ENCODE assay signal across 18 mouse cellular contexts in the genomic region with DNA sequence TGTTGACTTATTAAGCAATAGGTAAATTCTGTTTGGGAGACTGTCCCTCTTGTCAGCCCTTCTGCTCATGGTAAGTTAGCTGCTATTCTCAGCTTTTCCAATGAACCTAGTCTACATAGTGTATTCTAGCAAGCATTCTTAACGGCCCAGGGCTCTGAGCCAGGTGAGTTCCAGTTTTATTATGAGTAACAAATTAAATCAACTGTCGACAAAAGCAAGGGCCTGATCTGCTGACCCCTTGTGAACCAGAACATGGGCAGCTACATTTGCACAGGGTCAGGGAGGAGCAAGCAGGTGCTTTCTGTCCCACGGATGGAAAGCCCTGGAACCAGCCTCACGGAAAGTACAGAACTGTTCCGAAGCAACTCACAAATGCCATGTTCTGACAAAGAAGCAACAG. TPM values are rescaled to one million over a fixed set of nuclear protein-coding genes. Genes with fewer than 3 reads are reported as not detected.
DNase-seq lines count a peak whose midpoint lies in the region; ATAC-seq and TF ChIP-seq lines count a peak whose summit lies in the region.
"Had no signal": no experiment of that assay in that cellular context is flagged by ENCODE, and none has a peak within 500 bp of the region (broad histone marks: within the 10 kb centered on the region; RNA-seq: fewer than 3 reads in every experiment).

No protein-coding gene starts in this region.

- H3K36me3 ChIP-seq in heart, postnatal 0 days (replicated peaks; ENCODE audit: control insufficient read depth, insufficient read depth, low read length), result no peaks in the 10 kb centered on the region
- no peaks in the 10 kb centered on the region for H3K36me3 ChIP-seq in heart, embryonic 10.5 days
- H3K36me3 ChIP-seq in stomach, embryonic 15.5 days, result no peaks in the 10 kb centered on the region
- H3K36me3 ChIP-seq in stomach, postnatal 0 days (ENCODE audit: control insufficient read depth, insufficient read depth, low read length), result no peaks in the 10 kb centered on the region
- H3K36me3 ChIP-seq: forebrain, embryonic 12.5 days; hindbrain, embryonic 10.5 days; limb, embryonic 12.5 days; lung, embryonic 15.5 days; midbrain, embryonic 10.5 days had no signal

- peaks cover 53% of the 10 kb centered on the region for H3K4me1 ChIP-seq in heart, postnatal 0 days (ENCODE audit: control insufficient read depth, insufficient read depth)
- H3K4me1 ChIP-seq in heart, embryonic 10.5 days, result peaks cover 27% of the 10 kb centered on the region
- H3K4me1 ChIP-seq in stomach, embryonic 15.5 days, result no peaks in the 10 kb centered on the region
- no peaks in the 10 kb centered on the region; the same call in 1 of the 2 replicates for H3K4me1 ChIP-seq in stomach, postnatal 0 days (replicated peaks; ENCODE audit: control insufficient read depth, insufficient read depth)
- H3K4me1 ChIP-seq: forebrain, embryonic 12.5 days; limb, embryonic 12.5 days had no signal

- no peak overlapping the region for H3K4me2 ChIP-seq in heart, postnatal 0 days (ENCODE audit: low read depth, low read length)
- no peak overlapping the region for H3K4me2 ChIP-seq in stomach, embryonic 15.5 days
- H3K4me2 ChIP-seq in stomach, postnatal 0 days (replicated peaks; ENCODE audit: low read depth), result no peak overlapping the region
- H3K4me2 ChIP-seq: forebrain, embryonic 12.5 days; limb, embryonic 12.5 days; lung, embryonic 15.5 days had no signal

- H3K9ac ChIP-seq in heart, postnatal 0 days (replicated peaks; ENCODE audit: low read depth, low read length), result 0 out of 2 replicates have a peak overlapping the region, but pooled peaks have one; percentile 1
- no peak overlapping the region for H3K9ac ChIP-seq in stomach, embryonic 15.5 days
- H3K9ac ChIP-seq in stomach, postnatal 0 days (ENCODE audit: low read length), result no peak overlapping the region
- H3K9ac ChIP-seq: forebrain, embryonic 12.5 days; limb, embryonic 12.5 days; lung, embryonic 15.5 days had no signal

- H3K27me3 ChIP-seq in heart, postnatal 0 days (ENCODE audit: control insufficient read depth, insufficient read depth, low read length), result no peaks in the 10 kb centered on the region
- no peaks in the 10 kb centered on the region for H3K27me3 ChIP-seq in heart, embryonic 10.5 days (ENCODE audit: insufficient read depth, poor library complexity, severe bottlenecking)
- no peaks in the 10 kb centered on the region for H3K27me3 ChIP-seq in stomach, embryonic 15.5 days (replicated peaks)
- H3K27me3 ChIP-seq in stomach, postnatal 0 days (ENCODE audit: control insufficient read depth, insufficient read depth, low read length), result no peaks in the 10 kb centered on the region
- H3K27me3 ChIP-seq: forebrain, embryonic 12.5 days; limb, embryonic 12.5 days; lung, embryonic 15.5 days had no signal

- no peak for TF ChIP-seq CTCF in heart, postnatal 0 days (IDR thresholded peaks at IDR 0.05; ENCODE audit: low read depth)
- no peak for TF ChIP-seq CTCF in stomach, postnatal 0 days (IDR thresholded peaks at IDR 0.05; ENCODE audit: low read depth)

- no peak for TF ChIP-seq EP300 in heart, postnatal 0 days (IDR thresholded peaks at IDR 0.05; ENCODE audit: low read depth)
- TF ChIP-seq EP300 in stomach, postnatal 0 days (optimal IDR thresholded peaks at IDR 0.05), result no peak

- DNase-seq in heart, postnatal 0 days (ENCODE audit: low spot score), result no peak
- DNase-seq in heart, embryonic 10.5 days (ENCODE audit: low spot score), result no peak
- DNase-seq in stomach, postnatal 0 days (ENCODE audit: low spot score), result no peak
- DNase-seq in kidney, postnatal 14 days, result peak; percentile 85
- no peak for DNase-seq in urinary bladder, postnatal 10 days (ENCODE audit: low spot score)
- DNase-seq: B cell, adult 2 months; cerebellum, adult 9-11 months; right cerebral cortex, postnatal 14 days; thymus, adult 2 months had no signal

- no peak for ATAC-seq in heart, postnatal 0 days (ENCODE audit: insufficient read depth, low read depth)
- ATAC-seq in stomach, embryonic 15.5 days (ENCODE audit: insufficient read depth, low FRiP score, low read depth), result no peak; the same call in 1 of the 2 replicates
- ATAC-seq in stomach, postnatal 0 days (ENCODE audit: low FRiP score, low TSS enrichment), result no peak
- no peak for ATAC-seq in activated CD4-positive, CD25-positive, alpha-beta regulatory T cell, adult 4 months
- ATAC-seq: hindbrain, postnatal 0 days had no signal

- H3K9me3 ChIP-seq in heart, postnatal 0 days (replicated peaks; ENCODE audit: control insufficient read depth, low read length), result no peaks in the 10 kb centered on the region
- H3K9me3 ChIP-seq in heart, embryonic 10.5 days, result no peaks in the 10 kb centered on the region
- no peaks in the 10 kb centered on the region for H3K9me3 ChIP-seq in stomach, embryonic 15.5 days
- no peaks in the 10 kb centered on the region for H3K9me3 ChIP-seq in stomach, postnatal 0 days (ENCODE audit: control insufficient read depth, low read length)
- H3K9me3 ChIP-seq: forebrain, embryonic 12.5 days; hindbrain, embryonic 10.5 days; limb, embryonic 12.5 days; lung, embryonic 15.5 days; midbrain, embryonic 10.5 days had no signal

- WGBS in heart, postnatal 0 days, result 51% methylated on average over 5 of the region's 5 CpGs
- 80% methylated on average over 5 of the region's 5 CpGs for WGBS in heart, embryonic 10.5 days
- 64% methylated on average over 5 of the region's 5 CpGs for WGBS in stomach, embryonic 15.5 days
- WGBS in stomach, postnatal 0 days, result 73% methylated on average over 5 of the region's 5 CpGs

- H3K27ac ChIP-seq in heart, postnatal 0 days (ENCODE audit: low read depth), result peak overlapping the region; percentile 56
- no peak overlapping the region for H3K27ac ChIP-seq in heart, embryonic 10.5 days
- H3K27ac ChIP-seq in stomach, embryonic 15.5 days, result peak overlapping the region; percentile 49
- no peak overlapping the region for H3K27ac ChIP-seq in stomach, postnatal 0 days (replicated peaks)
- H3K27ac ChIP-seq: forebrain, embryonic 12.5 days; hindbrain, embryonic 10.5 days; hindbrain, postnatal 0 days; limb, embryonic 12.5 days; lung, embryonic 15.5 days; macrophage; midbrain, embryonic 10.5 days had no signal

- H3K4me3 ChIP-seq in heart, postnatal 0 days (ENCODE audit: low read depth, low read length), result no peak overlapping the region
- no peak overlapping the region for H3K4me3 ChIP-seq in heart, embryonic 10.5 days
- H3K4me3 ChIP-seq in stomach, embryonic 15.5 days (replicated peaks), result no peak overlapping the region
- no peak overlapping the region for H3K4me3 ChIP-seq in stomach, postnatal 0 days (ENCODE audit: low read depth, low read length)
- H3K4me3 ChIP-seq: forebrain, embryonic 12.5 days; hindbrain, embryonic 10.5 days; limb, embryonic 12.5 days; lung, embryonic 15.5 days; midbrain, embryonic 10.5 days had no signal

RNA-seq across cellular contexts. Expression of a gene that starts 52.0 kb away (rescaled TPM):
- total RNA-seq in heart, postnatal 0 days (2014; rRNA removed; ENCODE audit: low replicate concordance), result 82.7 and 125 TPM in 2 replicates
- polyA plus RNA-seq in heart, postnatal 0 days (2015; fragmentation: Nextera tagmentation; extraction: Ambion mirVana), result 50.2 and 51.4 TPM in 2 replicates
- 34.1 and 34.3 TPM in 2 replicates for polyA plus RNA-seq in heart, embryonic 10.5 days (2016; fragmentation: Nextera tagmentation; extraction: Ambion mirVana)
- 37.9 and 40.2 TPM in 2 replicates for polyA plus RNA-seq in stomach, embryonic 15.5 days (2015; fragmentation: Nextera tagmentation; extraction: Ambion mirVana)
- 20.9 and 24.2 TPM in 2 replicates for polyA plus RNA-seq in stomach, postnatal 0 days (2015; fragmentation: Nextera tagmentation; extraction: Ambion mirVana)
- polyA plus RNA-seq in activated CD4-positive, CD25-positive, alpha-beta regulatory T cell, adult 4 months (2017; shearing (Covaris generic)), result 1 to 10 TPM; 5.9 to 7.4 TPM

Comparison
In these comparisons a context has a peak if more than half of its experiments do, and no peak if none do; other contexts are left out.
1. H3K27ac ChIP-seq: peak in heart, postnatal 0 days (single experiment) and stomach, embryonic 15.5 days (single experiment); none in heart, embryonic 10.5 days (single experiment) and stomach, postnatal 0 days (single experiment).